14 mouse cellular contexts compared by ENCODE assay signal in genomic region chr6:137979802-137980201, GRCm38 (mm10).
DNase-seq lines count a peak whose midpoint lies in the region; ATAC-seq and TF ChIP-seq lines count a peak whose summit lies in the region.
"Had no signal": no experiment of that assay in that cellular context is flagged by ENCODE, and none has a peak within 500 bp of the region (broad histone marks: within the 10 kb centered on the region; RNA-seq: fewer than 3 reads in every experiment).

No protein-coding gene starts in this region.

- no peaks in the 10 kb centered on the region for H3K4me1 ChIP-seq in embryonic facial prominence, embryonic 14.5 days (ENCODE audit: control insufficient read depth, insufficient read depth, low read length)
- peaks cover 11% of the 10 kb centered on the region for H3K4me1 ChIP-seq in embryonic facial prominence, embryonic 10.5 days
- no peaks in the 10 kb centered on the region for H3K4me1 ChIP-seq in neural tube, embryonic 11.5 days (ENCODE audit: control insufficient read depth, insufficient read depth, low read length)
- H3K4me1 ChIP-seq in neural tube, embryonic 15.5 days: peaks cover 23% of the 10 kb centered on the region
- peaks cover 9% of the 10 kb centered on the region for H3K4me1 ChIP-seq in forebrain, postnatal 0 days (ENCODE audit: insufficient read depth)
- H3K4me1 ChIP-seq: heart, embryonic 15.5 days; kidney, embryonic 15.5 days had no signal

- no peaks in the 10 kb centered on the region for H3K9me3 ChIP-seq in embryonic facial prominence, embryonic 14.5 days (ENCODE audit: control insufficient read depth, low read length)
- H3K9me3 ChIP-seq in embryonic facial prominence, embryonic 10.5 days: no peaks in the 10 kb centered on the region
- H3K9me3 ChIP-seq in neural tube, embryonic 11.5 days (ENCODE audit: control insufficient read depth, low read length): no peaks in the 10 kb centered on the region
- peaks cover 4% of the 10 kb centered on the region; the same call in 1 of the 2 replicates for H3K9me3 ChIP-seq in neural tube, embryonic 15.5 days (replicated peaks)
- H3K9me3 ChIP-seq in forebrain, postnatal 0 days (ENCODE audit: low read length): no peaks in the 10 kb centered on the region
- H3K9me3 ChIP-seq: heart, embryonic 15.5 days; kidney, embryonic 15.5 days; limb, embryonic 12.5 days had no signal

- no peak for TF ChIP-seq CTCF in forebrain, postnatal 0 days (IDR thresholded peaks at IDR 0.05; ENCODE audit: low read depth)

- H3K4me3 ChIP-seq in embryonic facial prominence, embryonic 14.5 days (ENCODE audit: low read depth, low read length): no peak overlapping the region
- no peak overlapping the region for H3K4me3 ChIP-seq in embryonic facial prominence, embryonic 10.5 days
- H3K4me3 ChIP-seq in neural tube, embryonic 11.5 days (ENCODE audit: low read depth, low read length): no peak overlapping the region
- H3K4me3 ChIP-seq in neural tube, embryonic 15.5 days (replicated peaks): no peak overlapping the region
- no peak overlapping the region for H3K4me3 ChIP-seq in forebrain, postnatal 0 days (ENCODE audit: low read depth, low read length)
- H3K4me3 ChIP-seq: heart, embryonic 15.5 days; kidney, embryonic 15.5 days; limb, embryonic 12.5 days had no signal

- 80% methylated on average over 12 of the region's 12 CpGs for WGBS in embryonic facial prominence, embryonic 14.5 days
- 84% methylated on average over 12 of the region's 12 CpGs for WGBS in embryonic facial prominence, embryonic 10.5 days
- WGBS in neural tube, embryonic 11.5 days: 58% methylated on average over 12 of the region's 12 CpGs
- 27% methylated on average over 12 of the region's 12 CpGs for WGBS in neural tube, embryonic 15.5 days
- WGBS in forebrain, postnatal 0 days: 12% methylated on average over 12 of the region's 12 CpGs

- no peaks in the 10 kb centered on the region for H3K27me3 ChIP-seq in embryonic facial prominence, embryonic 14.5 days (replicated peaks; ENCODE audit: control insufficient read depth, insufficient read depth, low read length)
- no peaks in the 10 kb centered on the region for H3K27me3 ChIP-seq in embryonic facial prominence, embryonic 10.5 days (replicated peaks; ENCODE audit: low read depth, poor library complexity, severe bottlenecking)
- no peaks in the 10 kb centered on the region for H3K27me3 ChIP-seq in neural tube, embryonic 11.5 days (ENCODE audit: control insufficient read depth, insufficient read depth, low read length)
- no peaks in the 10 kb centered on the region for H3K27me3 ChIP-seq in neural tube, embryonic 15.5 days (replicated peaks)
- no peaks in the 10 kb centered on the region for H3K27me3 ChIP-seq in forebrain, postnatal 0 days (ENCODE audit: insufficient read depth, low read length)
- H3K27me3 ChIP-seq: heart, embryonic 15.5 days; kidney, embryonic 15.5 days; limb, embryonic 12.5 days had no signal

- no peaks in the 10 kb centered on the region for H3K36me3 ChIP-seq in embryonic facial prominence, embryonic 14.5 days (ENCODE audit: control insufficient read depth, insufficient read depth, low read length)
- H3K36me3 ChIP-seq in embryonic facial prominence, embryonic 10.5 days (replicated peaks): no peaks in the 10 kb centered on the region
- H3K36me3 ChIP-seq in neural tube, embryonic 11.5 days (ENCODE audit: control insufficient read depth, insufficient read depth, low read length): no peaks in the 10 kb centered on the region
- no peaks in the 10 kb centered on the region for H3K36me3 ChIP-seq in neural tube, embryonic 15.5 days
- H3K36me3 ChIP-seq in forebrain, postnatal 0 days (ENCODE audit: insufficient read depth): no peaks in the 10 kb centered on the region
- H3K36me3 ChIP-seq: heart, embryonic 15.5 days; kidney, embryonic 15.5 days; limb, embryonic 12.5 days had no signal

- H3K4me2 ChIP-seq in embryonic facial prominence, embryonic 14.5 days (ENCODE audit: low read depth, low read length): no peak overlapping the region
- H3K4me2 ChIP-seq in neural tube, embryonic 11.5 days (ENCODE audit: low read depth): no peak overlapping the region
- H3K4me2 ChIP-seq in neural tube, embryonic 15.5 days: no peak overlapping the region
- H3K4me2 ChIP-seq in forebrain, postnatal 0 days (ENCODE audit: low read depth): no peak overlapping the region; the same call in 1 of the 2 replicates
- H3K4me2 ChIP-seq: heart, embryonic 15.5 days; kidney, embryonic 15.5 days; limb, embryonic 12.5 days had no signal

- DNase-seq in embryonic facial prominence, embryonic 14.5 days (ENCODE audit: low spot score): peak; percentile 19
- DNase-seq in embryonic facial prominence, embryonic 10.5 days (ENCODE audit: low spot score): no peak
- DNase-seq in neural tube, embryonic 11.5 days (ENCODE audit: low spot score): peak; percentile 33
- peak; percentile 69 for DNase-seq in forebrain, postnatal 0 days
- peak; percentile 28 for DNase-seq in mesoderm, embryonic 11.5 days (ENCODE audit: low read depth, low spot score)
- DNase-seq in T-cell, adult 2 months (ENCODE audit: low spot score): no peak
- DNase-seq: cerebellum, adult 9-11 months; gastrocnemius, postnatal 36 days had no signal

- H3K9ac ChIP-seq in embryonic facial prominence, embryonic 14.5 days (ENCODE audit: low read depth, low read length): no peak overlapping the region
- no peak overlapping the region for H3K9ac ChIP-seq in neural tube, embryonic 11.5 days (ENCODE audit: low read length)
- H3K9ac ChIP-seq in neural tube, embryonic 15.5 days (replicated peaks): no peak overlapping the region
- no peak overlapping the region for H3K9ac ChIP-seq in forebrain, postnatal 0 days
- H3K9ac ChIP-seq: heart, embryonic 15.5 days; kidney, embryonic 15.5 days; limb, embryonic 12.5 days had no signal

- no peak for ATAC-seq in embryonic facial prominence, embryonic 14.5 days (ENCODE audit: low read depth)
- peak; percentile 67 for ATAC-seq in neural tube, embryonic 11.5 days (ENCODE audit: insufficient read depth, low FRiP score, low TSS enrichment)
- no peak for ATAC-seq in neural tube, embryonic 15.5 days (ENCODE audit: low FRiP score)
- peak; percentile 81 for ATAC-seq in forebrain, postnatal 0 days
- no peak for ATAC-seq in activated CD4-positive, CD25-positive, alpha-beta regulatory T cell, adult 4 months
- ATAC-seq: Patski had no signal

- no peak overlapping the region for H3K27ac ChIP-seq in embryonic facial prominence, embryonic 14.5 days (replicated peaks; ENCODE audit: low read depth, low read length)
- no peak overlapping the region for H3K27ac ChIP-seq in embryonic facial prominence, embryonic 10.5 days (replicated peaks)
- H3K27ac ChIP-seq in neural tube, embryonic 11.5 days (ENCODE audit: low read depth, low read length): no peak overlapping the region
- no peak overlapping the region for H3K27ac ChIP-seq in neural tube, embryonic 15.5 days (replicated peaks)
- peak overlapping the region; percentile 42 for H3K27ac ChIP-seq in forebrain, postnatal 0 days (ENCODE audit: low read depth, low read length)
- H3K27ac ChIP-seq: heart, embryonic 15.5 days; kidney, embryonic 15.5 days; limb, embryonic 12.5 days had no signal

Comparison
In these comparisons a context has a peak if more than half of its experiments do, and no peak if none do; other contexts are left out.
1. ATAC-seq: peak in neural tube, embryonic 11.5 days (single experiment) and forebrain, postnatal 0 days (single experiment); none in embryonic facial prominence, embryonic 14.5 days (single experiment), neural tube, embryonic 15.5 days (single experiment) and activated CD4-positive, CD25-positive, alpha-beta regulatory T cell, adult 4 months (single experiment).
2. DNase-seq: peak in embryonic facial prominence, embryonic 14.5 days (single experiment), neural tube, embryonic 11.5 days (single experiment), forebrain, postnatal 0 days (single experiment) and mesoderm, embryonic 11.5 days (single experiment); none in embryonic facial prominence, embryonic 10.5 days (single experiment) and T-cell, adult 2 months (single experiment).